Mouse (Mus musculus) gastrocnemius, postnatal 14 days (tissue): ENCODE measurements around the gene Ccdc120. TPM values are rescaled to one million over a fixed set of nuclear protein-coding genes. Genes with fewer than 3 reads are reported as not detected.
"Not testable (repeated sequence)": the region's sequence is repeated elsewhere in the genome, so short reads cannot be mapped to it uniquely, and the experiment has no call there.

Experiments used
- DNase-seq: peaks from one replicate; pipeline ENCODE4 v3.0.0; 2021; ENCODE audit warnings: mixed read lengths
- intact Hi-C: fragments of 180-260 bp; cut with DNase I; formaldehyde crosslinking; loops from one replicate; pipeline ENCODE4 v1.15.1; 2025; ENCODE audit warnings: low total_unique reads
- total RNA-seq, 2 experiments: library from RNA; stranded (reverse); gene quantifications; 2 replicates each; pipeline ENCODE4 v1.2.3; 2021

The Ccdc120 gene
- total RNA-seq, 2 experiments from 2014 or later = 0.86 to 1.8 TPM

- DNase-seq = peak; percentile 92
- intact Hi-C loops = not testable (repeated sequence)
These were observed 36.4 kb downstream of the Ccdc120 start, which contains the start of gene Wdr45 for GRCm38 (mm10) chrX:7714135-7714899. Wdr45 (plus strand) TSS chrX:7714333.

DNA sequence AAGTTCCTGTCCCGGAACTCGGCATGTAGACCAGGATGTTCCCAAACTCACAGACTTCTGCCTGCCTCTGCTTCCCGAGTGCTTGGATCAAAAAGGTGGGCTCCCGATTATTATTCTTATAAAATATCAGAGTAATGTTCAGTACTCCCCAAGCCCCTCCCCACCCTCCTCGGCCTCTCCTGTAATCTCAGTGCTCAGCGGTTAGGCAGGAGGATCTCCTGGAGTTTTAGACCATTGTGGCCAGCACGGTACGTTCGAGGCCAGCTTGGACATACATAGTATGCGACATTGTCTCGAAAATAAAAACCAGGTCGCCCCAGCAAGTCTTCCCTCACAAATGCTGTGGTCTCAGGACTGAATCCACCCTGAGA, 37.0 kb downstream of the Ccdc120 start:
- DNase-seq, intact Hi-C loops: not testable (repeated sequence)

DNA sequence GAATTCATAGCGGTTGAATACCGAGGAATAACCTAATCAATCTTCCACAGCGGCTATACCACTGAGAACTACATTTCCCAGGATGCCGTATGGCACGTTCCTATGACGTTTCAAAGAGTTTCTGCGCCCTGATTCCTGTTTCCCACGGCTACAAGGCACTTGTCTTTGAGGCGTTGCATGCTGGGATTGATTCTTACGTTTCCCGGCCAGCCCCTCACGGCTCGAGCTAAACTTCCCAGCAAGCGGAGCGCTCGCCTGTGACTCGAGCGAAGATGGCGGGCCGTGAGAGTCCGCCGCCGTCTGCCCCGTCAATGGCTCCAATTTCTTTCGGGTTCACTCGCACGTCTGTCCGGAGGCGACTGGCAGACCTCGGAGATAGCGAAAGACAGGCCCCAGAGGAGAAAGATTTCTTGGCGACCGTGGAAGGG, 53.7 kb downstream of the Ccdc120 start, which contains the start of gene Gpkow:
Gpkow (plus strand) TSS at position 178 of the 428 bp plus-strand sequence.
- peak; percentile 80 for DNase-seq
- intact Hi-C loops = no loop called here

DNA sequence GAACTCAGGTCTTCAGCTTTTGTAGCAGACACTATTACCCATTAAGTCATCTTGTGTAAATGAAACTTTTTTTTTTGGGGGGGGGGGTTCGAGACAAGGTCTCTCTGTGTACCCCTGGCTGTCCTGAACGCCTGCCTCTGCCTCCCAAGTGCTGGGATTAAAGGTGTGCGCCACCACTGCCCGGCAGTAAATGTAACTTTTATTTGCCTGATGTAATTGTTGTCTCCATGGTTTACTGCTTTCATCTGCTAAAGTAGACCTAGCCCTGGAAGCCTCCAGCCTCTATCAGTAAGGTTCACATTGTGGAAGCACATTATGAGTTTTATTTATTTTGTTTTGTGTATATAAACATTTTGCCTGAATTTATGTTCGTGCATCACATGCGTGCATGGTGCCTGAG, 54.2 kb downstream of the Ccdc120 start:
- intact Hi-C loops = no loop called here
- no peak for DNase-seq

- DNase-seq = no peak
- intact Hi-C loops = no loop called here
These were observed 57.8 kb downstream of the Ccdc120 start for GRCm38 (mm10) chrX:7692862-7693261.

DNA sequence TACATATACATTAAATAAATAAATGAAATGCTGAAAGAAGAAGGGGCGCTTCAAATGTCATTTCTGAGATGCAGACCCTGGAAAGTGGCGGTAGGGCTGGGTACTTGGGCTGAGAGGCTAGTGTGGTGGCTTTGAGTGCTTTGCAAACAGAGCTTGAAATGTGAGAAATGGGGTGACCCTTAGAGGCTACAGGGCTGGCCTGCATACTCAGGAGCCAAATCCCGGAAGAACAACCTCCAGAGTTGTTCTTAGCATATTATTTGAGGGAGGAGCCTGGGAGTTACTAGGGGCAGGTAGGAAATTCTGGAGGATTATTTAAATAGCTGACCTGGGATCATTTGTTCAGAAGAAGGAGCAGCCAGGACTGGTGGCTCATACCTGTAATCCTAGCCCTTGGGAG, 60.2 kb downstream of the Ccdc120 start:
- DNase-seq = no peak
- intact Hi-C loops = no loop called here

GRCm38 (mm10) chrX:7688321-7688720, 62.4 kb downstream of the Ccdc120 start:
- intact Hi-C loops = loop anchor here (5.0 kb wide), 1 partner anchor 46 kb away; no protein-coding TSS in a partner anchor
- DNase-seq = no peak

Other genes starting within 250 kb of the Ccdc120 start
- gene Foxp3, start 177.3 kb downstream of the Ccdc120 start, total RNA-seq = under 1 TPM in 1 of 2 experiments, not detected in 1; 0.16 TPM
- gene Ppp1r3f, start 176.6 kb downstream of the Ccdc120 start, total RNA-seq = 1 to 10 TPM; 1.0 to 2.5 TPM
- gene Ccdc22, start 145.4 kb downstream of the Ccdc120 start, total RNA-seq = 10 to 100 TPM; 10.2 to 10.9 TPM
- not detected for gene Cacna1f, start 143.8 kb downstream of the Ccdc120 start, total RNA-seq
- 1 to 10 TPM in 1 of 2 experiments, under 1 TPM in 1; 0.86 to 1.4 TPM for gene Syp, start 112.4 kb downstream of the Ccdc120 start, total RNA-seq
- 10 to 100 TPM; 10.3 to 18.7 TPM for gene Prickle3, start 93.6 kb downstream of the Ccdc120 start, total RNA-seq
- gene Plp2, start 79.5 kb downstream of the Ccdc120 start, total RNA-seq = 10 to 100 TPM; 40.3 to 50.8 TPM
- 1 to 10 TPM; 4.4 to 6.4 TPM for gene Magix, start 69.7 kb downstream of the Ccdc120 start, total RNA-seq
- gene Gpkow, start 53.8 kb downstream of the Ccdc120 start, total RNA-seq = 10 to 100 TPM; 15.9 to 16.4 TPM
- 10 to 100 TPM; 20.4 to 22.8 TPM for gene Wdr45, start 36.6 kb downstream of the Ccdc120 start, total RNA-seq
- not detected for gene Gm45208, start 28.7 kb downstream of the Ccdc120 start, total RNA-seq
- 1 to 10 TPM; 6.1 to 9.0 TPM for gene Praf2, start 22.5 kb downstream of the Ccdc120 start, total RNA-seq
- 1 to 10 TPM; 8.8 to 9.7 TPM for gene Tfe3, start 11.7 kb upstream of the Ccdc120 start, total RNA-seq
- 10 to 100 TPM; 16.8 to 17.4 TPM for gene Gripap1, start 38.9 kb upstream of the Ccdc120 start, total RNA-seq
- gene Kcnd1, start 71.4 kb upstream of the Ccdc120 start, total RNA-seq = under 1 TPM; 0.66 to 0.68 TPM
- gene Otud5, start 90.5 kb upstream of the Ccdc120 start, total RNA-seq = 10 to 100 TPM; 16.8 to 19.1 TPM
- gene Pim2, start 127.4 kb upstream of the Ccdc120 start, total RNA-seq = 1 to 10 TPM; 1.1 to 1.2 TPM
- gene Slc35a2, start 133.1 kb upstream of the Ccdc120 start, total RNA-seq = 10 to 100 TPM in 1 of 2 experiments, 1 to 10 TPM in 1; 8.7 to 10.2 TPM
- gene Pqbp1, start 148.4 kb upstream of the Ccdc120 start, total RNA-seq = 10 to 100 TPM; 27.3 to 32.0 TPM
- 10 to 100 TPM; 43.9 to 44.8 TPM for gene Timm17b, start 148.5 kb upstream of the Ccdc120 start, total RNA-seq
- not detected for gene Gm10491, start 156.9 kb upstream of the Ccdc120 start, total RNA-seq
- gene Gm10490, start 158.6 kb upstream of the Ccdc120 start, total RNA-seq = not detected
- under 1 TPM in 1 of 2 experiments, not detected in 1; 0.14 TPM for gene Pcsk1n, start 168.9 kb upstream of the Ccdc120 start, total RNA-seq
- gene Eras, start 177.7 kb upstream of the Ccdc120 start, total RNA-seq = not detected
- gene Hdac6, start 197.0 kb upstream of the Ccdc120 start, total RNA-seq = 1 to 10 TPM; 5.0 to 5.5 TPM
- under 1 TPM in 1 of 2 experiments, not detected in 1; 0.21 TPM for gene Gata1, start 227.2 kb upstream of the Ccdc120 start, total RNA-seq